29 mouse cellular contexts compared by ENCODE assay signal in genomic region chr14:73107952-73108351, GRCm38 (mm10). TPM values are rescaled to one million over a fixed set of nuclear protein-coding genes. Genes with fewer than 3 reads are reported as not detected.
DNase-seq lines count a peak whose midpoint lies in the region; ATAC-seq and TF ChIP-seq lines count a peak whose summit lies in the region.
"Had no signal": no experiment of that assay in that cellular context is flagged by ENCODE, and none has a peak within 500 bp of the region (broad histone marks: within the 10 kb centered on the region; RNA-seq: fewer than 3 reads in every experiment).

No protein-coding gene starts in this region.

- H3K9ac ChIP-seq in intestine, embryonic 15.5 days = no peak overlapping the region
- no peak overlapping the region for H3K9ac ChIP-seq in stomach, embryonic 15.5 days
- H3K9ac ChIP-seq: embryonic facial prominence, embryonic 13.5 days; forebrain, embryonic 15.5 days; hindbrain, embryonic 15.5 days; liver, embryonic 13.5 days; lung, embryonic 14.5 days; midbrain, embryonic 12.5 days had no signal

- H3K4me3 ChIP-seq in heart, embryonic 10.5 days = no peak overlapping the region
- no peak overlapping the region for H3K4me3 ChIP-seq in intestine, embryonic 15.5 days (replicated peaks)
- H3K4me3 ChIP-seq in stomach, embryonic 15.5 days (replicated peaks) = no peak overlapping the region
- no peak overlapping the region for H3K4me3 ChIP-seq in lung, adult 2 months (replicated peaks; ENCODE audit: extremely low read depth, low read depth, low read length)
- H3K4me3 ChIP-seq: embryonic facial prominence, embryonic 13.5 days; forebrain, embryonic 10.5 days; forebrain, embryonic 15.5 days; heart, adult 2 months; hindbrain, embryonic 10.5 days; hindbrain, embryonic 15.5 days; liver, embryonic 13.5 days; midbrain, embryonic 12.5 days had no signal

- no peaks in the 10 kb centered on the region for H3K4me1 ChIP-seq in heart, embryonic 10.5 days
- H3K4me1 ChIP-seq in intestine, embryonic 15.5 days (replicated peaks) = 0 out of 2 replicates have a peak, but pooled peaks cover 6% of the 10 kb centered on the region
- no peaks in the 10 kb centered on the region; the same call in 1 of the 2 replicates for H3K4me1 ChIP-seq in stomach, embryonic 15.5 days
- H3K4me1 ChIP-seq in lung, adult 2 months (ENCODE audit: control insufficient read depth, insufficient read depth, low read length) = peaks cover 4% of the 10 kb centered on the region
- H3K4me1 ChIP-seq: forebrain, embryonic 15.5 days had no signal

- ATAC-seq in intestine, embryonic 15.5 days = no peak
- ATAC-seq in stomach, embryonic 15.5 days (ENCODE audit: insufficient read depth, low FRiP score, low read depth) = no peak
- ATAC-seq: forebrain, embryonic 15.5 days; inflammation-experienced regulatory T-cells, adult 6 months had no signal

- H3K36me3 ChIP-seq in heart, embryonic 10.5 days = no peaks in the 10 kb centered on the region
- no peaks in the 10 kb centered on the region for H3K36me3 ChIP-seq in intestine, embryonic 15.5 days
- no peaks in the 10 kb centered on the region for H3K36me3 ChIP-seq in stomach, embryonic 15.5 days
- H3K36me3 ChIP-seq: embryonic facial prominence, embryonic 13.5 days; forebrain, embryonic 10.5 days; forebrain, embryonic 15.5 days; hindbrain, embryonic 10.5 days; hindbrain, embryonic 15.5 days; liver, embryonic 13.5 days; midbrain, embryonic 12.5 days had no signal

- no peak overlapping the region for H3K27ac ChIP-seq in heart, embryonic 10.5 days
- H3K27ac ChIP-seq in intestine, embryonic 15.5 days = peak overlapping the region; percentile 87
- H3K27ac ChIP-seq in stomach, embryonic 15.5 days = peak overlapping the region; percentile 79; the same call in 1 of the 2 replicates
- H3K27ac ChIP-seq: embryonic facial prominence, embryonic 13.5 days; forebrain, embryonic 10.5 days; forebrain, embryonic 15.5 days; heart, adult 2 months; hindbrain, embryonic 10.5 days; hindbrain, embryonic 15.5 days; liver, embryonic 13.5 days; midbrain, embryonic 12.5 days had no signal

- DNase-seq in heart, embryonic 10.5 days (ENCODE audit: low spot score) = peak; percentile 16
- no peak for DNase-seq in heart, adult 8-10 months (ENCODE audit: low spot score)
- DNase-seq in 416B (ENCODE audit: low read depth) = peak; percentile 53
- DNase-seq in lung, postnatal 25 days (ENCODE audit: low spot score) = no peak
- no peak for DNase-seq in kidney, adult 8-10 months
- no peak for DNase-seq in lung, adult 2 months
- DNase-seq: adrenal gland, postnatal 14 days; cerebellum, adult 11-12 months; cerebellum, adult 9-11 months; gastrocnemius, postnatal 36 days; heart, adult 2 months; heart, postnatal 14 days; layer of hippocampus, postnatal 36 days; left cerebral cortex, postnatal 4 days; liver, embryonic 13.5 days; lung, embryonic 14.5 days; lung, postnatal 14 days; thymus, postnatal 14 days had no signal

- TF ChIP-seq CTCF in lung, adult 2 months (IDR thresholded peaks at IDR 0.05; ENCODE audit: insufficient read depth, low read length) = no peak

- no peaks in the 10 kb centered on the region for H3K9me3 ChIP-seq in heart, embryonic 10.5 days
- no peaks in the 10 kb centered on the region for H3K9me3 ChIP-seq in intestine, embryonic 15.5 days
- no peaks in the 10 kb centered on the region for H3K9me3 ChIP-seq in stomach, embryonic 15.5 days
- H3K9me3 ChIP-seq: embryonic facial prominence, embryonic 13.5 days; forebrain, embryonic 10.5 days; forebrain, embryonic 15.5 days; hindbrain, embryonic 10.5 days; hindbrain, embryonic 15.5 days; liver, embryonic 13.5 days; midbrain, embryonic 12.5 days had no signal

- no peaks in the 10 kb centered on the region for H3K27me3 ChIP-seq in heart, embryonic 10.5 days (ENCODE audit: insufficient read depth, poor library complexity, severe bottlenecking)
- H3K27me3 ChIP-seq in intestine, embryonic 15.5 days (replicated peaks) = no peaks in the 10 kb centered on the region
- H3K27me3 ChIP-seq in stomach, embryonic 15.5 days (replicated peaks) = 0 out of 2 replicates have a peak, but pooled peaks cover 3% of the 10 kb centered on the region
- H3K27me3 ChIP-seq: embryonic facial prominence, embryonic 13.5 days; forebrain, embryonic 15.5 days; hindbrain, embryonic 15.5 days; liver, embryonic 13.5 days; midbrain, embryonic 12.5 days had no signal

- no peak for TF ChIP-seq POLR2A in lung, adult 2 months (IDR thresholded peaks at IDR 0.05; ENCODE audit: borderline replicate concordance, extremely low read depth, low read depth, low read length)

- H3K4me2 ChIP-seq in intestine, embryonic 15.5 days (replicated peaks) = 0 out of 2 replicates have a peak overlapping the region, but pooled peaks have one; percentile 42
- no peak overlapping the region for H3K4me2 ChIP-seq in stomach, embryonic 15.5 days
- H3K4me2 ChIP-seq: forebrain, embryonic 15.5 days; hindbrain, embryonic 15.5 days; liver, embryonic 13.5 days; lung, embryonic 14.5 days; midbrain, embryonic 12.5 days had no signal

- WGBS in heart, embryonic 10.5 days = 81% methylated on average over 6 of the region's 6 CpGs
- 82% methylated on average over 6 of the region's 6 CpGs for WGBS in intestine, embryonic 15.5 days
- 78% methylated on average over 6 of the region's 6 CpGs for WGBS in stomach, embryonic 15.5 days
- WGBS in lung, adult 2 months = 92% methylated on average over 6 of the region's 6 CpGs

RNA-seq across cellular contexts. Expression of gene Rcbtb2, which starts 14.9 kb away (rescaled TPM):
- 81.2 and 99.9 TPM in 2 replicates for polyA plus RNA-seq in heart, embryonic 10.5 days (2016; fragmentation: Nextera tagmentation; extraction: Ambion mirVana)
- 10 to 100 TPM; 18.2 to 30.9 (median 21.1) TPM for total RNA-seq in heart, adult 8-10 months (2022)
- 69.2 and 77.0 TPM in 2 replicates for polyA plus RNA-seq in intestine, embryonic 15.5 days (2015; fragmentation: Nextera tagmentation; extraction: Ambion mirVana)
- polyA plus RNA-seq in stomach, embryonic 15.5 days (2015; fragmentation: Nextera tagmentation; extraction: Ambion mirVana) = 79.7 and 87.3 TPM in 2 replicates
- 26.3 and 28.9 TPM in 2 replicates for polyA plus RNA-seq in lung, adult 2 months (2012; rRNA removed)

RNA-seq across cellular contexts. Expression of gene Cysltr2, which starts 59.0 kb away (rescaled TPM):
- polyA plus RNA-seq in heart, embryonic 10.5 days (2016; fragmentation: Nextera tagmentation; extraction: Ambion mirVana) = 0.24 TPM in 1 of 2 replicates, not detected in the other
- under 1 TPM; 0.14 to 0.41 (median 0.30) TPM for total RNA-seq in heart, adult 8-10 months (2022)
- 0.19 and 0.21 TPM in 2 replicates for polyA plus RNA-seq in intestine, embryonic 15.5 days (2015; fragmentation: Nextera tagmentation; extraction: Ambion mirVana)
- polyA plus RNA-seq in stomach, embryonic 15.5 days (2015; fragmentation: Nextera tagmentation; extraction: Ambion mirVana) = 0.09 TPM in 1 of 2 replicates, not detected in the other
- polyA plus RNA-seq in lung, adult 2 months (2012; rRNA removed) = 3.0 and 3.9 TPM in 2 replicates
- total RNA-seq: gastrocnemius, adult 18-20 months; gastrocnemius, postnatal 36 days had no signal
- polyA plus RNA-seq: embryonic facial prominence, embryonic 13.5 days; forebrain, embryonic 10.5 days; forebrain, embryonic 15.5 days; heart, embryonic 14.5 days; hindbrain, embryonic 10.5 days; lung, embryonic 14.5 days; midbrain, embryonic 12.5 days had no signal

Comparison
In these comparisons a context has a peak if more than half of its experiments do, and no peak if none do; other contexts are left out.
1. DNase-seq: peak in heart, embryonic 10.5 days (single experiment) and 416B (single experiment); none in heart, adult 8-10 months (single experiment), lung, postnatal 25 days (single experiment), kidney, adult 8-10 months (0 of 2) and lung, adult 2 months (single experiment).